Mouse (Mus musculus): ENCODE data around the gene Zfp94.

GRCm38 (mm10) chr7:24356081-24356480 is 39.6 kb upstream of the Zfp94 start:
- TF ChIP-seq CTCF (IDR thresholded peaks at IDR 0.05; ENCODE audit: low read depth, low read length): no peak
- no peak for TF ChIP-seq POLR2A (IDR thresholded peaks at IDR 0.05; ENCODE audit: insufficient read depth, low read length)

All from ES-Bruce4 (cell line).